In genomic region chr10:75417363-75418042, GRCm38 (mm10) we compare ENCODE assay signal across 14 mouse cellular contexts. TPM values are rescaled to one million over a fixed set of nuclear protein-coding genes. Genes with fewer than 3 reads are reported as not detected.
DNase-seq lines count a peak whose midpoint lies in the region; ATAC-seq and TF ChIP-seq lines count a peak whose summit lies in the region.
"Had no signal": no experiment of that assay in that cellular context is flagged by ENCODE, and none has a peak within 500 bp of the region (broad histone marks: within the 10 kb centered on the region; RNA-seq: fewer than 3 reads in every experiment).

No protein-coding gene starts in this region.

- no peak overlapping the region for H3K27ac ChIP-seq in kidney, adult 2 months (ENCODE audit: insufficient read depth, low read depth, low read length)
- H3K27ac ChIP-seq in forebrain, embryonic 13.5 days: no peak overlapping the region
- H3K27ac ChIP-seq: heart, embryonic 13.5 days; intestine, embryonic 15.5 days; neural tube, embryonic 12.5 days had no signal

- no peaks in the 10 kb centered on the region for H3K9me3 ChIP-seq in forebrain, embryonic 13.5 days (replicated peaks)
- H3K9me3 ChIP-seq: heart, embryonic 13.5 days; intestine, embryonic 15.5 days; neural tube, embryonic 12.5 days had no signal

- WGBS in kidney, adult 2 months: 92% methylated on average over 8 of the region's 8 CpGs
- 94% methylated on average over 8 of the region's 8 CpGs for WGBS in forebrain, embryonic 13.5 days

- H3K36me3 ChIP-seq in kidney, adult 2 months (ENCODE audit: control insufficient read depth, insufficient read depth, low read length): no peaks in the 10 kb centered on the region; the same call in 1 of the 2 replicates
- no peaks in the 10 kb centered on the region for H3K36me3 ChIP-seq in forebrain, embryonic 13.5 days (ENCODE audit: poor library complexity, severe bottlenecking)
- H3K36me3 ChIP-seq: heart, embryonic 13.5 days; intestine, embryonic 15.5 days; neural tube, embryonic 12.5 days had no signal

- H3K4me2 ChIP-seq in forebrain, embryonic 13.5 days: no peak overlapping the region
- H3K4me2 ChIP-seq: heart, embryonic 13.5 days; intestine, embryonic 15.5 days; neural tube, embryonic 12.5 days had no signal

- H3K27me3 ChIP-seq in kidney, adult 2 months (replicated peaks; ENCODE audit: control insufficient read depth, insufficient read depth, low read length): no peaks in the 10 kb centered on the region
- H3K27me3 ChIP-seq in forebrain, embryonic 13.5 days: no peaks in the 10 kb centered on the region
- H3K27me3 ChIP-seq: heart, embryonic 13.5 days; intestine, embryonic 15.5 days; neural tube, embryonic 12.5 days had no signal

- no peak overlapping the region for H3K4me3 ChIP-seq in kidney, adult 2 months (ENCODE audit: insufficient read depth, low read depth, low read length)
- H3K4me3 ChIP-seq in forebrain, embryonic 13.5 days: no peak overlapping the region
- H3K4me3 ChIP-seq: heart, embryonic 13.5 days; intestine, embryonic 15.5 days; neural tube, embryonic 12.5 days had no signal

- TF ChIP-seq POLR2A in kidney, adult 2 months (IDR thresholded peaks at IDR 0.05; ENCODE audit: low read depth, low read length): no peak

- ATAC-seq in CD4-positive, CD25-positive, alpha-beta regulatory T cell, adult 4 months: peak; percentile 73
- ATAC-seq in activated CD4-positive, CD25-positive, alpha-beta regulatory T cell, adult 4 months: peak; percentile 66
- ATAC-seq in forebrain, embryonic 13.5 days: no peak
- ATAC-seq: intestine, embryonic 15.5 days had no signal

- H3K4me1 ChIP-seq in kidney, adult 2 months (ENCODE audit: control insufficient read depth, insufficient read depth, low read length): peaks cover 5% of the 10 kb centered on the region; the same call in 1 of the 2 replicates
- H3K4me1 ChIP-seq in forebrain, embryonic 13.5 days: peaks cover 7% of the 10 kb centered on the region

- TF ChIP-seq CTCF in kidney, adult 2 months (conservative IDR thresholded peaks at IDR 0.05; ENCODE audit: insufficient read depth, insufficient read length, low read depth, low read length): 0 out of 2 replicates have a peak, but pooled peaks have one; percentile 9

- no peak overlapping the region for H3K9ac ChIP-seq in forebrain, embryonic 13.5 days
- H3K9ac ChIP-seq: heart, embryonic 13.5 days; intestine, embryonic 15.5 days; neural tube, embryonic 12.5 days had no signal

- no peak for DNase-seq in kidney, adult 2 months
- no peak for DNase-seq in kidney, postnatal 4 days
- peak; percentile 22 for DNase-seq in 3T3-L1 (ENCODE audit: low read depth, low spot score)
- no peak for DNase-seq in embryo, embryonic 9.5 days (ENCODE audit: extremely low spot score)
- DNase-seq in ovary, postnatal 10 days (ENCODE audit: low spot score): no peak
- DNase-seq: adrenal gland, postnatal 25 days; cerebellum, adult 9-11 months; kidney, postnatal 25 days had no signal

RNA-seq across cellular contexts. Expression of gene Upb1, which starts 16.6 kb away (rescaled TPM):
- polyA plus RNA-seq in kidney, adult 2 months (2012; rRNA removed): 58.4 and 58.5 TPM in 2 replicates
- polyA plus RNA-seq in CD4-positive, CD25-positive, alpha-beta regulatory T cell, adult 4 months (2017; shearing (Covaris generic)): under 1 TPM in 1 of 2 experiments, not detected in 1; 0.74 TPM
- 1 to 10 TPM in 1 of 2 experiments, not detected in 1; 1.0 TPM for polyA plus RNA-seq in activated CD4-positive, CD25-positive, alpha-beta regulatory T cell, adult 4 months (2017; shearing (Covaris generic))
- polyA plus RNA-seq in forebrain, embryonic 13.5 days (2015; fragmentation: Nextera tagmentation; extraction: Ambion mirVana): not detected in 2 replicates

Comparison
In these comparisons a context has a peak if more than half of its experiments do, and no peak if none do; other contexts are left out.
1. RNA of gene Upb1, which starts 16.6 kb away (polyA plus RNA-seq): 58.4 to 58.5 TPM in kidney, adult 2 months; 1.0 TPM in activated CD4-positive, CD25-positive, alpha-beta regulatory T cell, adult 4 months, 0.74 TPM in CD4-positive, CD25-positive, alpha-beta regulatory T cell, adult 4 months and not detected in forebrain, embryonic 13.5 days; every median in the first group is over 10 times any median in the second.